13 mouse cellular contexts compared by ENCODE assay signal in the genomic region with DNA sequence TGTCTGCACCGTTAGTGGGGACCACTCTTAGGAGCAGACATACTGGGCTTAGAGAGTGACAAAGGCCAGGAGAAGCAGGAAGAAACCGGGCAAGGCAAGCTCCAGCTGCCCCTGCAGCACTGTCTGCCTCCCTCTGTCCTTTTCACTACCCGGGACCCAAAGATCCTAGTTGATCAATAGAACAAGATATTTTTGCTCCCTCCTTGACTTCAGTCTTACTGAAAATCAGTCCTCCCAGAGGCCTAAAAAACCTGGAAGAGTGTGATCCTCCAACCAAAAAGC. TPM values are rescaled to one million over a fixed set of nuclear protein-coding genes. Genes with fewer than 3 reads are reported as not detected.
DNase-seq lines count a peak whose midpoint lies in the region; ATAC-seq and TF ChIP-seq lines count a peak whose summit lies in the region.
"Had no signal": no experiment of that assay in that cellular context is flagged by ENCODE, and none has a peak within 500 bp of the region (broad histone marks: within the 10 kb centered on the region; RNA-seq: fewer than 3 reads in every experiment).

No protein-coding gene starts in this region.

- ATAC-seq in hindbrain, embryonic 12.5 days (ENCODE audit: low FRiP score) = no peak; the same call in 1 of the 2 replicates
- no peak for ATAC-seq in midbrain, embryonic 13.5 days
- no peak for ATAC-seq in cerebellum, adult (ENCODE audit: insufficient number of reproducible peaks, low FRiP score, low TSS enrichment)

- no peak overlapping the region for H3K27ac ChIP-seq in hindbrain, embryonic 12.5 days
- no peak overlapping the region for H3K27ac ChIP-seq in midbrain, embryonic 13.5 days
- H3K27ac ChIP-seq: liver, embryonic 15.5 days had no signal

- TF ChIP-seq CTCF in E14TG2a.4 (conservative IDR thresholded peaks at IDR 0.05; ENCODE audit: low read length) = no peak

- no peaks in the 10 kb centered on the region for H3K36me3 ChIP-seq in E14TG2a.4 (ENCODE audit: insufficient read depth, low read length)
- no peaks in the 10 kb centered on the region for H3K36me3 ChIP-seq in hindbrain, embryonic 12.5 days
- H3K36me3 ChIP-seq in midbrain, embryonic 13.5 days = no peaks in the 10 kb centered on the region
- H3K36me3 ChIP-seq: liver, embryonic 15.5 days had no signal

- peak overlapping the region; percentile 46 for H3K4me2 ChIP-seq in hindbrain, embryonic 12.5 days (replicated peaks)
- peak overlapping the region; percentile 52 for H3K4me2 ChIP-seq in midbrain, embryonic 13.5 days (replicated peaks)
- H3K4me2 ChIP-seq: liver, embryonic 15.5 days had no signal

- peak overlapping the region; percentile 41; the same call in 1 of the 2 replicates for H3K9ac ChIP-seq in hindbrain, embryonic 12.5 days
- no peak overlapping the region for H3K9ac ChIP-seq in midbrain, embryonic 13.5 days (replicated peaks)
- H3K9ac ChIP-seq: liver, embryonic 15.5 days had no signal

- peaks cover 6% of the 10 kb centered on the region; the same call in 1 of the 2 replicates for H3K9me3 ChIP-seq in E14TG2a.4 (ENCODE audit: low read length)
- no peaks in the 10 kb centered on the region for H3K9me3 ChIP-seq in hindbrain, embryonic 12.5 days (replicated peaks)
- H3K9me3 ChIP-seq in midbrain, embryonic 13.5 days = no peaks in the 10 kb centered on the region
- H3K9me3 ChIP-seq: liver, embryonic 15.5 days; megakaryocyte, embryonic 14.5 days had no signal

- WGBS in hindbrain, embryonic 12.5 days = 5% methylated on average over 3 of the region's 3 CpGs
- 1% methylated on average over 3 of the region's 3 CpGs for WGBS in midbrain, embryonic 13.5 days

- peaks cover 58% of the 10 kb centered on the region for H3K27me3 ChIP-seq in E14TG2a.4 (ENCODE audit: insufficient read depth, low read length)
- peaks cover 95% of the 10 kb centered on the region for H3K27me3 ChIP-seq in hindbrain, embryonic 12.5 days
- peaks cover 89% of the 10 kb centered on the region for H3K27me3 ChIP-seq in midbrain, embryonic 13.5 days

- peak; percentile 39 for DNase-seq in ZHBTc4 (ENCODE audit: low read depth, low spot score)
- no peak for DNase-seq in cerebellum, postnatal 4 days (ENCODE audit: low spot score in 2 of 2)
- no peak for DNase-seq in right cerebral cortex, postnatal 4 days
- DNase-seq: adrenal gland, postnatal 25 days; left cerebral cortex, postnatal 4 days; right cerebral cortex, adult 18-20 months had no signal

- peak overlapping the region; percentile 64 for H3K4me3 ChIP-seq in E14TG2a.4 (replicated peaks; ENCODE audit: low read length)
- H3K4me3 ChIP-seq in hindbrain, embryonic 12.5 days = peak overlapping the region; percentile 9; the same call in 1 of the 2 replicates
- peak overlapping the region; percentile 25; the same call in 1 of the 2 replicates for H3K4me3 ChIP-seq in midbrain, embryonic 13.5 days (replicated peaks)
- H3K4me3 ChIP-seq: liver, embryonic 15.5 days; megakaryocyte, embryonic 14.5 days had no signal

- H3K4me1 ChIP-seq in E14TG2a.4 (replicated peaks; ENCODE audit: low read depth, low read length) = peaks cover 41% of the 10 kb centered on the region
- H3K4me1 ChIP-seq in hindbrain, embryonic 12.5 days = peaks cover 20% of the 10 kb centered on the region
- H3K4me1 ChIP-seq in midbrain, embryonic 13.5 days (replicated peaks) = peaks cover 29% of the 10 kb centered on the region
- H3K4me1 ChIP-seq: liver, embryonic 15.5 days; megakaryocyte, embryonic 14.5 days had no signal

RNA-seq across cellular contexts. Expression of gene Dmbx1, which starts 15.7 kb away (rescaled TPM):
- polyA plus RNA-seq in hindbrain, embryonic 12.5 days (2016; fragmentation: Nextera tagmentation; extraction: Ambion mirVana) = 10.1 and 14.7 TPM in 2 replicates
- 10.9 and 11.7 TPM in 2 replicates for polyA plus RNA-seq in midbrain, embryonic 13.5 days (2015; fragmentation: Nextera tagmentation; extraction: Ambion mirVana)
- polyA plus RNA-seq: kidney, embryonic 16.5 days; liver, embryonic 15.5 days had no signal

Comparison
In these comparisons a context has a peak if more than half of its experiments do, and no peak if none do; other contexts are left out.
1. H3K4me3 ChIP-seq: peak in every context shown above with its lines; median percentile 64 in E14TG2a.4; 25 in midbrain, embryonic 13.5 days; 9 in hindbrain, embryonic 12.5 days.